Mouse (Mus musculus) embryonic fibroblast, embryonic 13.5 days (primary cell): ENCODE data around the gene Dntt.

Experiments used
- CTCF ChIP-seq: IDR thresholded peaks from 2 replicates; pipeline ENCODE4 v1.5.1; 2011; ENCODE audit warnings: mild to moderate bottlenecking, control low read depth, low read length, moderate library complexity, borderline replicate concordance; ENCODE audit not compliant: insufficient read depth
- POLR2A ChIP-seq: IDR thresholded peaks from 2 replicates; pipeline ENCODE4 v1.6.1; 2011; ENCODE audit warnings: low read depth, mild to moderate bottlenecking, control low read depth, low read length, moderate library complexity

DNA sequence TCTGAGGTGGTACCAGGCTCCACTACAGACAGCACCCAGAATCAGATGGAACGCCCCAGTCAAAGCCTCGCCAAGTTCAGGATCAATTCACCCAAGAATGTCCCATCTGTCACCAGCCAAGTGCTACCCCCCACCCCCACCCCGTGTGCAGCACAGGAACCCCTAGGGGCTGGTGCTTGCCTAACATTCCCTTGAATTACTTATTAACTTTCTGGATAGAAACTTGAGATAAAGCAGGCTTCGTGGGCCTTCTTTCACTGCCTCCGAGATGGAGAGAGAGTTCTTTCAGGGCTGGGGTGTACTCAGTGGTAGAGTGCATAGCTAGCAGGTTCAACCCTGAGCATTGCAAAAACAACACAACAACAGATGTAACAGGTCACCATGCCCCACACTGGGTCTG lies 23.2 kb downstream of the Dntt start:
- no peak for TF ChIP-seq POLR2A
- no peak for TF ChIP-seq CTCF
